Mouse (Mus musculus) hindbrain, embryonic 16.5 days (tissue): ENCODE data around the gene Tkt. TPM values are rescaled to one million over a fixed set of nuclear protein-coding genes. Genes with fewer than 3 reads are reported as not detected.

Source experiments
- ATAC-seq: fragments of 200-750 bp; cut with Nextera tagmentation; 2 replicates; pipeline ENCODE4 v1.8.0; 2017; ENCODE audit warnings: moderate TSS enrichment, moderate library complexity
- H3K27ac ChIP-seq: fragments of 300-500 bp; sonication (generic); 2 replicates; pipeline ENCODE4 v1.5.1; 2014; ENCODE audit warnings: low read depth, mild to moderate bottlenecking, control low read depth, low read length, moderate library complexity
- H3K27me3 ChIP-seq: fragments of 300-500 bp; sonication (generic); replicated peaks from 2 replicates; pipeline ENCODE4 v1.6.1; 2014; ENCODE audit warnings: low read length; ENCODE audit not compliant: control insufficient read depth, insufficient read depth
- H3K36me3 ChIP-seq: fragments of 300-500 bp; sonication (generic); 2 replicates; pipeline ENCODE4 v1.6.1; 2014; ENCODE audit warnings: mild to moderate bottlenecking, low read length, moderate library complexity, mixed read lengths; ENCODE audit not compliant: control insufficient read depth, insufficient read depth
- H3K4me1 ChIP-seq: fragments of 300-500 bp; sonication (generic); 2 replicates; pipeline ENCODE4 v1.6.1; 2014; ENCODE audit warnings: low read depth, low read length; ENCODE audit not compliant: control insufficient read depth, insufficient read depth
- H3K4me2 ChIP-seq: fragments of 300-500 bp; sonication (generic); 2 replicates; pipeline ENCODE4 v1.6.1; 2014; ENCODE audit warnings: mild to moderate bottlenecking, low read length, control low read depth, moderate library complexity
- H3K4me3 ChIP-seq: fragments of 300-500 bp; sonication (generic); 2 replicates; pipeline ENCODE4 v1.5.1; 2014; ENCODE audit warnings: mild to moderate bottlenecking, low read length, control low read depth, moderate library complexity
- H3K9ac ChIP-seq: fragments of 300-500 bp; sonication (generic); 2 replicates; pipeline ENCODE4 v1.6.1; 2014; ENCODE audit warnings: low read depth, mild to moderate bottlenecking, control low read depth, low read length, moderate library complexity
- H3K9me3 ChIP-seq: fragments of 300-500 bp; sonication (generic); 2 replicates; pipeline ENCODE4 v1.6.1; 2014; ENCODE audit warnings: mild to moderate bottlenecking, low read length, moderate library complexity; ENCODE audit not compliant: control insufficient read depth
- WGBS: fragments of 180-500 bp; shearing (Covaris S2); extraction: QIAGEN DNeasy Blood & Tissue Kit; methylation state at CpG from one replicate; pipeline ENCODE4 v1.1.7; 2014; 5-methylcytosine and 5-hydroxymethylcytosine counted together
- polyA plus RNA-seq: library from polyadenylated mRNA; unstranded; fragments of >200 nt; fragmentation: Nextera tagmentation; extraction: Ambion mirVana; gene quantifications from 2 replicates; pipeline ENCODE4 v1.2.1, GENCODE M21; 2015

Tkt gene
- polyA plus RNA-seq, 1 experiment from 2014 or later: 301 TPM

GRCm38 (mm10) chr14:30597142-30597541, 49.0 kb downstream of the Tkt start:
- H3K4me2 ChIP-seq: no peak overlapping the region
- no peak for ATAC-seq
- 75% methylated on average over 2 of the region's 2 CpGs for WGBS

DNA sequence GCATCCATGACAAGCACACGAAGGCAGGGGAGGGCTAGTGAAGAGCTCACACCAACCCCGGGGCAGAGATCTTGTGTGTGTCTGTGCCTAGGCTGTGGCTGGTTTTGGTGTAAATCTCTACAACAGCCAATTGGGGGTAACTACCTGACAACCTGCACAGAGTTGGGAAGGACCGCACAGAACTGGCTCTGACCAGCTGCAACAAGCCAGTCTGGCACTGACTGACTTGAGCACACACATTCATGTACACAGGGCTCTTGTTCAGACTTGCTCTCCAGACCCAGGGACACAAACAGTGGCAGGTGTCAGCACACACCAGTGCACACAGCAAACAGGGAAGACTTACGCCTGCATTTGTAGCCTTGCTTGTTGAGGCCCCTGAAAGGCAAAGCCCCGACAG, 58.7 kb downstream of the Tkt start:
- no peak for ATAC-seq
- H3K27ac ChIP-seq: no peak overlapping the region
- H3K4me3 ChIP-seq: no peak overlapping the region
- no peak overlapping the region for H3K9ac ChIP-seq
- H3K4me2 ChIP-seq: no peak overlapping the region
- WGBS: 89% methylated on average over 5 of the region's 5 CpGs
- no peaks in the 10 kb centered on the region for H3K36me3 ChIP-seq
- H3K27me3 ChIP-seq: no peaks in the 10 kb centered on the region
- H3K9me3 ChIP-seq: no peaks in the 10 kb centered on the region
- no peaks in the 10 kb centered on the region for H3K4me1 ChIP-seq

More at GRCm38 (mm10) chr14:30597142-30597541, 49.0 kb downstream of the Tkt start:
- Histone ChIP-seq H3K4me1 (peaks cover 12% of the 10 kb centered on the region), H3K27ac (no peak overlapping the region), H3K9ac (no peak overlapping the region), H3K27me3 (no peaks in the 10 kb centered on the region), H3K9me3 (no peaks in the 10 kb centered on the region), H3K4me3 (no peak overlapping the region), H3K36me3 (no peaks in the 10 kb centered on the region; the same call in 1 of the 2 replicates)

GRCm38 (mm10) chr14:30607696-30608095, 59.5 kb downstream of the Tkt start:
- ATAC-seq: no peak; the same call in 1 of the 2 replicates
- Histone ChIP-seq H3K36me3 (no peaks in the 10 kb centered on the region), H3K4me3 (no peak overlapping the region), H3K4me2 (no peak overlapping the region), H3K9ac (no peak overlapping the region), H3K9me3 (no peaks in the 10 kb centered on the region), H3K27ac (no peak overlapping the region), H3K27me3 (no peaks in the 10 kb centered on the region), H3K4me1 (no peaks in the 10 kb centered on the region)
- 89% methylated on average over 4 of the region's 4 CpGs for WGBS

- WGBS: 92% methylated on average over 6 of the region's 6 CpGs
- Histone ChIP-seq H3K9me3 (no peaks in the 10 kb centered on the region), H3K36me3 (no peaks in the 10 kb centered on the region), H3K4me1 (no peaks in the 10 kb centered on the region), H3K4me2 (no peak overlapping the region), H3K9ac (no peak overlapping the region), H3K27ac (no peak overlapping the region), H3K27me3 (no peaks in the 10 kb centered on the region), H3K4me3 (no peak overlapping the region)
- no peak for ATAC-seq
Observed at GRCm38 (mm10) chr14:30608176-30608575, 60.0 kb downstream of the Tkt start.

GRCm38 (mm10) chr14:30609499-30609898, 61.3 kb downstream of the Tkt start:
- Histone ChIP-seq H3K9ac (no peak overlapping the region), H3K4me2 (no peak overlapping the region), H3K27ac (no peak overlapping the region), H3K4me3 (no peak overlapping the region), H3K9me3 (no peaks in the 10 kb centered on the region), H3K4me1 (no peaks in the 10 kb centered on the region), H3K36me3 (no peaks in the 10 kb centered on the region), H3K27me3 (no peaks in the 10 kb centered on the region)
- WGBS: 89% methylated on average over 3 of the region's 3 CpGs
- ATAC-seq: no peak

- H3K27me3 ChIP-seq: no peaks in the 10 kb centered on the region
- ATAC-seq: no peak
- H3K9ac ChIP-seq: no peak overlapping the region
- H3K4me1 ChIP-seq: no peaks in the 10 kb centered on the region
- H3K36me3 ChIP-seq: no peaks in the 10 kb centered on the region
- H3K27ac ChIP-seq: no peak overlapping the region
- 75% methylated on average over 2 of the region's 2 CpGs for WGBS
- no peak overlapping the region for H3K4me2 ChIP-seq
- no peaks in the 10 kb centered on the region for H3K9me3 ChIP-seq
- H3K4me3 ChIP-seq: no peak overlapping the region
Observed at GRCm38 (mm10) chr14:30610304-30610703, 62.1 kb downstream of the Tkt start.

GRCm38 (mm10) chr14:30610940-30611339, 62.8 kb downstream of the Tkt start:
- no peaks in the 10 kb centered on the region for H3K4me1 ChIP-seq
- no peaks in the 10 kb centered on the region for H3K9me3 ChIP-seq
- no peaks in the 10 kb centered on the region for H3K27me3 ChIP-seq
- ATAC-seq: no peak
- no peaks in the 10 kb centered on the region for H3K36me3 ChIP-seq
- H3K9ac ChIP-seq: no peak overlapping the region
- 83% methylated on average over 3 of the region's 3 CpGs for WGBS
- H3K27ac ChIP-seq: no peak overlapping the region
- H3K4me3 ChIP-seq: no peak overlapping the region
- no peak overlapping the region for H3K4me2 ChIP-seq

DNA sequence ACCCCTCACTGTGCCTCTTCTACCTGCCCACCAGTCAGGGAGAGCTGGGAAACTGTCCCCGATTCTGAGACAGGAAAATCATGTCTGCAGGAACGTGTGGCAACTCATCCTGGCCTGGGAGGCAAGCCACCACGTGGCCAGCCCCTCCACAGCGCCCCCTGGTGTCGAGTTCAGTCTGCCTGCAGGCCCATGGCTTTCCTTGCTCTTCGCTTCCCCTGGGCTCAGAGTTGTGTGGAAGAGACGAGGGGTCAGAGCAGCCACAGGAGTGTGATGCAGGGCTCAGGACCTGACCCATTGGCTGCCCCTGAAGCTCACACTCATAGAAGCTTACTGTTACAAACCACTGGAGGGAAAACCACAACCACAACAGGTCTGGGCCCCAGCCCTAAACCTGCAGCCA, 64.4 kb downstream of the Tkt start:
- no peak overlapping the region for H3K27ac ChIP-seq
- H3K27me3 ChIP-seq: no peaks in the 10 kb centered on the region
- H3K9ac ChIP-seq: no peak overlapping the region
- WGBS: 19% methylated on average over 7 of the region's 7 CpGs
- ATAC-seq: no peak
- no peak overlapping the region for H3K4me3 ChIP-seq
- H3K9me3 ChIP-seq: no peaks in the 10 kb centered on the region
- H3K4me1 ChIP-seq: no peaks in the 10 kb centered on the region
- H3K36me3 ChIP-seq: no peaks in the 10 kb centered on the region
- no peak overlapping the region for H3K4me2 ChIP-seq

DNA sequence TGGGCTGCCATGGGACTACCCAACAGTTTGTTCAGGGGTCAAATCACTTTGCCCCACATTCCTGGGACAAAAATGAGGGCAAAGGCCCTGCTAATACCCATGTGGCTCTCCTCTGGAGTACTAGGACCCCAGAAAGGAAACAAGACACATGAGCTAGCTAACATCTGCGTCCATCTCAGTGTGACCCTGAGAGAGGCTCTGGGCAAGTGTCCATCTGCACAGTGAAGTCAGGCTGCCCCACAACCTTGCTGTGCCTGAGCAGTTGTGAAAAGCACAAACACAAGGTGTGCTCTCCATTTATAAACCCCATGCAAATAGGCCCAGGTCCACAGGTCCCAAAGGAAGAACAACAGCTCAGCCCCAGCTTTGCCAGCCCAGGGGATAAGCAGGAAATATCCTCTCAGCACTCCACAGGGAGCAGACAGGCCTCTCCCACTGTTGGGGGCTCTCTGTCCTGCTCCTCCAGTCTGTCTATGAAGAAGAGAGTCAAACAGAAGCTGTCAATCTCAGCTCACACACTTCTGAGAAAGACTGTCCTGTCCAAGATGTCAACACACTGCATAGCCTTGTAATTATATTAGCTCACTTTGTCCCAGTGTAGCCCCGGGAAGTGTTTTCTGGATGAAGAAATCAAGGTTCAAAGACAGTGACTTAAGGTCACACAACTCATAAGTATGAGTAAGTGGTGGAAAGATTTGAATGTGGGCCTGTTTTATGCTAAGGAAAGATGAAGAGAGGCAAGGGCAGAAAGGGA, 65.0 kb downstream of the Tkt start:
- 76% methylated on average over 2 of the region's 2 CpGs for WGBS
- no peak for ATAC-seq

More for the DNA sequence above, 65.0 kb downstream of the Tkt start:
- Histone ChIP-seq H3K9me3 (no peaks in the 10 kb centered on the region), H3K36me3 (no peaks in the 10 kb centered on the region), H3K9ac (no peak overlapping the region), H3K4me3 (no peak overlapping the region), H3K4me2 (no peak overlapping the region), H3K27ac (no peak overlapping the region), H3K4me1 (no peaks in the 10 kb centered on the region), H3K27me3 (no peaks in the 10 kb centered on the region)
